8 mouse cellular contexts compared by ENCODE assay signal in genomic region chr9:56924651-56925027, GRCm38 (mm10). TPM values are rescaled to one million over a fixed set of nuclear protein-coding genes. Genes with fewer than 3 reads are reported as not detected.
DNase-seq lines count a peak whose midpoint lies in the region; ATAC-seq lines count a peak whose summit lies in the region.
"Had no signal": no experiment of that assay in that cellular context is flagged by ENCODE, and none has a peak within 500 bp of the region (broad histone marks: within the 10 kb centered on the region; RNA-seq: fewer than 3 reads in every experiment).

No protein-coding gene starts in this region.

- no peaks in the 10 kb centered on the region; the same call in 1 of the 2 replicates for H3K27me3 ChIP-seq in heart, embryonic 16.5 days (ENCODE audit: control insufficient read depth, insufficient read depth, low read length)
- H3K27me3 ChIP-seq in liver, embryonic 16.5 days (ENCODE audit: control insufficient read depth, insufficient read depth, low read depth, low read length) = peaks cover 19% of the 10 kb centered on the region
- H3K27me3 ChIP-seq in neural tube, embryonic 14.5 days (ENCODE audit: control insufficient read depth, insufficient read depth, low read length) = no peaks in the 10 kb centered on the region

- 5% methylated on average over 7 of the region's 7 CpGs for WGBS in heart, embryonic 16.5 days
- 12% methylated on average over 7 of the region's 7 CpGs for WGBS in liver, embryonic 16.5 days (ENCODE audit: insufficient replicate concordance)
- 21% methylated on average over 7 of the region's 7 CpGs for WGBS in neural tube, embryonic 14.5 days

- H3K4me1 ChIP-seq in heart, embryonic 16.5 days (ENCODE audit: control insufficient read depth, insufficient read depth, low read length) = peaks cover 44% of the 10 kb centered on the region
- H3K4me1 ChIP-seq in liver, embryonic 16.5 days (ENCODE audit: control insufficient read depth, low read depth, low read length) = peaks cover 19% of the 10 kb centered on the region
- H3K4me1 ChIP-seq in neural tube, embryonic 14.5 days (ENCODE audit: control insufficient read depth, insufficient read depth, low read length) = peaks cover 22% of the 10 kb centered on the region

- peak overlapping the region; percentile 70 for H3K9ac ChIP-seq in heart, embryonic 16.5 days (ENCODE audit: low read length)
- H3K9ac ChIP-seq in liver, embryonic 16.5 days (ENCODE audit: low read depth, low read length) = peak overlapping the region; percentile 28; the same call in 1 of the 2 replicates
- no peak overlapping the region for H3K9ac ChIP-seq in neural tube, embryonic 14.5 days (replicated peaks; ENCODE audit: low read depth, low read length)

- H3K4me3 ChIP-seq in heart, embryonic 16.5 days (ENCODE audit: low read length) = peak overlapping the region; percentile 46
- peak overlapping the region; percentile 26 for H3K4me3 ChIP-seq in liver, embryonic 16.5 days (ENCODE audit: low read depth, low read length)
- H3K4me3 ChIP-seq in neural tube, embryonic 14.5 days (ENCODE audit: low read depth, low read length) = peak overlapping the region; percentile 5; the same call in 1 of the 2 replicates
- H3K4me3 ChIP-seq: erythroblast, embryonic 14.5 days had no signal

- H3K36me3 ChIP-seq in heart, embryonic 16.5 days (ENCODE audit: control insufficient read depth, insufficient read depth) = peaks cover 11% of the 10 kb centered on the region
- H3K36me3 ChIP-seq in liver, embryonic 16.5 days (ENCODE audit: control insufficient read depth, insufficient read depth) = 0 out of 2 replicates have a peak, but pooled peaks cover 5% of the 10 kb centered on the region
- no peaks in the 10 kb centered on the region for H3K36me3 ChIP-seq in neural tube, embryonic 14.5 days (ENCODE audit: control insufficient read depth, insufficient read depth, low read length)

- DNase-seq in adrenal gland, postnatal 4 days (ENCODE audit: low spot score in 2 of 2) = peak; percentile 64 to 85
- DNase-seq in fibroblast of lung, adult 2 months (ENCODE audit: low read depth) = peak; percentile 80
- DNase-seq in kidney, postnatal 14 days = peak; percentile 91
- peak; percentile 75 to 90 for DNase-seq in urinary bladder, postnatal 36 days (ENCODE audit: low spot score in 2 of 2)

- peak overlapping the region; percentile 85 for H3K27ac ChIP-seq in heart, embryonic 16.5 days (ENCODE audit: low read length)
- H3K27ac ChIP-seq in liver, embryonic 16.5 days (ENCODE audit: low read length) = peak overlapping the region; percentile 48; the same call in 1 of the 2 replicates
- no peak overlapping the region for H3K27ac ChIP-seq in neural tube, embryonic 14.5 days (ENCODE audit: low read depth, low read length)

- peak overlapping the region; percentile 72 for H3K4me2 ChIP-seq in heart, embryonic 16.5 days (ENCODE audit: low read depth, low read length)
- H3K4me2 ChIP-seq in liver, embryonic 16.5 days (ENCODE audit: low read depth, low read length) = peak overlapping the region; percentile 84
- H3K4me2 ChIP-seq in neural tube, embryonic 14.5 days (ENCODE audit: low read depth, low read length) = peak overlapping the region; percentile 32

- ATAC-seq in heart, embryonic 16.5 days (replicated peaks; ENCODE audit: extremely low read depth, insufficient read depth, low FRiP score) = peak; percentile 87
- ATAC-seq in liver, embryonic 16.5 days (ENCODE audit: low read depth) = peak; percentile 43
- no peak for ATAC-seq in neural tube, embryonic 14.5 days (ENCODE audit: low read depth)

- H3K9me3 ChIP-seq in heart, embryonic 16.5 days (replicated peaks; ENCODE audit: control insufficient read depth, low read length) = peaks cover 6% of the 10 kb centered on the region; the same call in 1 of the 2 replicates
- no peaks in the 10 kb centered on the region for H3K9me3 ChIP-seq in liver, embryonic 16.5 days (replicated peaks; ENCODE audit: control insufficient read depth, low read length)
- no peaks in the 10 kb centered on the region for H3K9me3 ChIP-seq in neural tube, embryonic 14.5 days (ENCODE audit: control insufficient read depth, low read length)

RNA-seq across cellular contexts. Expression of gene Snx33, which starts 3.5 kb away (rescaled TPM):
- 10 to 100 TPM; 28.4 to 30.7 TPM for total RNA-seq in adrenal gland, postnatal 4 days (2021)
- 7.5 and 8.2 TPM in 2 replicates for polyA plus RNA-seq in heart, embryonic 16.5 days (2015; fragmentation: Nextera tagmentation; extraction: Ambion mirVana)
- 1.8 and 1.9 TPM in 2 replicates for polyA plus RNA-seq in liver, embryonic 16.5 days (2015; fragmentation: Nextera tagmentation; extraction: Ambion mirVana)
- polyA plus RNA-seq in neural tube, embryonic 14.5 days (2014; fragmentation: Nextera tagmentation; extraction: Ambion mirVana) = 1.3 and 2.1 TPM in 2 replicates
- polyA plus RNA-seq: erythroblast, embryonic 14.5 days had no signal

RNA-seq across cellular contexts. Expression of gene Imp3, which starts 12.6 kb away (rescaled TPM):
- 10 to 100 TPM; 87.2 to 87.5 TPM for total RNA-seq in adrenal gland, postnatal 4 days (2021)
- polyA plus RNA-seq in heart, embryonic 16.5 days (2015; fragmentation: Nextera tagmentation; extraction: Ambion mirVana) = 64.6 and 68.7 TPM in 2 replicates
- 38.1 and 42.0 TPM in 2 replicates for polyA plus RNA-seq in liver, embryonic 16.5 days (2015; fragmentation: Nextera tagmentation; extraction: Ambion mirVana)
- 71.3 and 74.1 TPM in 2 replicates for polyA plus RNA-seq in neural tube, embryonic 14.5 days (2014; fragmentation: Nextera tagmentation; extraction: Ambion mirVana)

RNA-seq across cellular contexts. Expression of gene Snupn, which starts 26.0 kb away (rescaled TPM):
- total RNA-seq in adrenal gland, postnatal 4 days (2021) = 10 to 100 TPM; 13.3 to 14.2 TPM
- polyA plus RNA-seq in heart, embryonic 16.5 days (2015; fragmentation: Nextera tagmentation; extraction: Ambion mirVana) = 17.8 and 18.9 TPM in 2 replicates
- polyA plus RNA-seq in liver, embryonic 16.5 days (2015; fragmentation: Nextera tagmentation; extraction: Ambion mirVana) = 7.1 and 7.8 TPM in 2 replicates
- polyA plus RNA-seq in neural tube, embryonic 14.5 days (2014; fragmentation: Nextera tagmentation; extraction: Ambion mirVana) = 25.5 and 25.9 TPM in 2 replicates
- polyA plus RNA-seq: erythroblast, embryonic 14.5 days had no signal

RNA-seq across cellular contexts. Expression of gene Cspg4, which starts 59.8 kb away (rescaled TPM):
- total RNA-seq in adrenal gland, postnatal 4 days (2021) = 10 to 100 TPM; 12.4 to 16.5 TPM
- 29.3 and 38.6 TPM in 2 replicates for polyA plus RNA-seq in heart, embryonic 16.5 days (2015; fragmentation: Nextera tagmentation; extraction: Ambion mirVana)
- 0.57 and 0.87 TPM in 2 replicates for polyA plus RNA-seq in liver, embryonic 16.5 days (2015; fragmentation: Nextera tagmentation; extraction: Ambion mirVana)
- 6.1 and 6.7 TPM in 2 replicates for polyA plus RNA-seq in neural tube, embryonic 14.5 days (2014; fragmentation: Nextera tagmentation; extraction: Ambion mirVana)
- polyA plus RNA-seq: erythroblast, embryonic 14.5 days had no signal

Comparison
In these comparisons a context has a peak if more than half of its experiments do, and no peak if none do; other contexts are left out.
1. H3K4me2 ChIP-seq: peak in every context shown above with its lines; median percentile 84 in liver, embryonic 16.5 days; 72 in heart, embryonic 16.5 days; 32 in neural tube, embryonic 14.5 days.